Mouse (Mus musculus): ENCODE measurements around the gene Adamts13. TPM values are rescaled to one million over a fixed set of nuclear protein-coding genes. Genes with fewer than 3 reads are reported as not detected.

The Adamts13 gene
- polyA plus RNA-seq, 1 experiment from 2014 or later = not detected

- no peak for ATAC-seq (replicated peaks; ENCODE audit: insufficient number of reproducible peaks, low FRiP score, low TSS enrichment, low read depth)
- 91% methylated on average over 2 of the region's 2 CpGs for WGBS
- peaks cover 7% of the 10 kb centered on the region for H3K36me3 ChIP-seq (replicated peaks; ENCODE audit: control insufficient read depth, insufficient read depth, low read depth, low read length)
- no peaks in the 10 kb centered on the region for H3K9me3 ChIP-seq (replicated peaks; ENCODE audit: control insufficient read depth, low read length)
- H3K27me3 ChIP-seq (ENCODE audit: control insufficient read depth, insufficient read depth, low read length) = no peaks in the 10 kb centered on the region
- no peak overlapping the region for H3K4me3 ChIP-seq (ENCODE audit: low read depth, low read length)
- H3K9ac ChIP-seq (replicated peaks; ENCODE audit: low read length) = no peak overlapping the region
- DNase-seq (ENCODE audit: low spot score) = no peak
- no peak overlapping the region for H3K4me2 ChIP-seq (ENCODE audit: low read depth, low read length)
- no peak overlapping the region for H3K27ac ChIP-seq (replicated peaks; ENCODE audit: low read depth, low read length)
- H3K4me1 ChIP-seq (ENCODE audit: control insufficient read depth, insufficient read depth, low read length) = no peaks in the 10 kb centered on the region
These were observed 15.7 kb upstream of the Adamts13 start for GRCm38 (mm10) chr2:26957488-26957859.

GRCm38 (mm10) chr2:26960756-26961155 lies 12.5 kb upstream of the Adamts13 start:
- 81% methylated on average over 4 of the region's 4 CpGs for WGBS
- Histone ChIP-seq H3K4me1 (ENCODE audit: control insufficient read depth, insufficient read depth, low read length) (no peaks in the 10 kb centered on the region; the same call in 1 of the 2 replicates), H3K27me3 (ENCODE audit: control insufficient read depth, insufficient read depth, low read length) (no peaks in the 10 kb centered on the region), H3K36me3 (replicated peaks; ENCODE audit: control insufficient read depth, insufficient read depth, low read depth, low read length) (peaks cover 5% of the 10 kb centered on the region), H3K4me2 (ENCODE audit: low read depth, low read length) (no peak overlapping the region), H3K27ac (replicated peaks; ENCODE audit: low read depth, low read length) (no peak overlapping the region), H3K9ac (replicated peaks; ENCODE audit: low read length) (no peak overlapping the region), H3K9me3 (replicated peaks; ENCODE audit: control insufficient read depth, low read length) (no peaks in the 10 kb centered on the region), H3K4me3 (ENCODE audit: low read depth, low read length) (no peak overlapping the region)
- no peak for ATAC-seq (replicated peaks; ENCODE audit: insufficient number of reproducible peaks, low FRiP score, low TSS enrichment, low read depth)
- DNase-seq (ENCODE audit: low spot score) = no peak

- ATAC-seq (replicated peaks; ENCODE audit: insufficient number of reproducible peaks, low FRiP score, low TSS enrichment, low read depth) = peak; percentile 94
- Histone ChIP-seq H3K36me3 (replicated peaks; ENCODE audit: control insufficient read depth, insufficient read depth, low read depth, low read length) (no peaks in the 10 kb centered on the region; the same call in 1 of the 2 replicates), H3K4me1 (ENCODE audit: control insufficient read depth, insufficient read depth, low read length) (no peaks in the 10 kb centered on the region; the same call in 1 of the 2 replicates), H3K4me2 (ENCODE audit: low read depth, low read length) (peak within 1 kb of the TSS; percentile 53), H3K27ac (replicated peaks; ENCODE audit: low read depth, low read length) (peak within 1 kb of the TSS; percentile 98), H3K27me3 (ENCODE audit: control insufficient read depth, insufficient read depth, low read length) (no peaks in the 10 kb centered on the region), H3K9ac (replicated peaks; ENCODE audit: low read length) (peak within 1 kb of the TSS; percentile 88), H3K9me3 (replicated peaks; ENCODE audit: control insufficient read depth, low read length) (no peaks in the 10 kb centered on the region), H3K4me3 (ENCODE audit: low read depth, low read length) (peak within 1 kb of the TSS; percentile 80)
- under 1% methylated on average over 50 of the region's 50 CpGs for WGBS
- DNase-seq (ENCODE audit: low spot score) = peak; percentile 96
These were observed 9.1 kb upstream of the Adamts13 start, which contains the start of gene Rexo4 for GRCm38 (mm10) chr2:26963923-26964723. Gene Rexo4 (minus strand): TSS chr2:26964386.

- ATAC-seq (replicated peaks; ENCODE audit: insufficient number of reproducible peaks, low FRiP score, low TSS enrichment, low read depth) = no peak; the same call in 1 of the 2 replicates
- no peaks in the 10 kb centered on the region; the same call in 1 of the 2 replicates for H3K36me3 ChIP-seq (replicated peaks; ENCODE audit: control insufficient read depth, insufficient read depth, low read depth, low read length)
- peak overlapping the region; percentile 80 for H3K4me3 ChIP-seq (ENCODE audit: low read depth, low read length)
- H3K4me1 ChIP-seq (ENCODE audit: control insufficient read depth, insufficient read depth, low read length) = no peaks in the 10 kb centered on the region; the same call in 1 of the 2 replicates
- H3K27me3 ChIP-seq (ENCODE audit: control insufficient read depth, insufficient read depth, low read length) = no peaks in the 10 kb centered on the region
- peak overlapping the region; percentile 53 for H3K4me2 ChIP-seq (ENCODE audit: low read depth, low read length)
- peak overlapping the region; percentile 88 for H3K9ac ChIP-seq (replicated peaks; ENCODE audit: low read length)
- no peak for DNase-seq (ENCODE audit: low spot score)
- peak overlapping the region; percentile 98; the same call in 1 of the 2 replicates for H3K27ac ChIP-seq (replicated peaks; ENCODE audit: low read depth, low read length)
- H3K9me3 ChIP-seq (replicated peaks; ENCODE audit: control insufficient read depth, low read length) = no peaks in the 10 kb centered on the region
- WGBS = 18% methylated on average over 14 of the region's 14 CpGs
These were observed 8.4 kb upstream of the Adamts13 start for GRCm38 (mm10) chr2:26964724-26965370.

GRCm38 (mm10) chr2:26967262-26967661 lies 6.0 kb upstream of the Adamts13 start:
- Histone ChIP-seq H3K36me3 (replicated peaks; ENCODE audit: control insufficient read depth, insufficient read depth, low read depth, low read length) (no peaks in the 10 kb centered on the region), H3K27ac (replicated peaks; ENCODE audit: low read depth, low read length) (no peak overlapping the region), H3K4me3 (ENCODE audit: low read depth, low read length) (no peak overlapping the region), H3K4me1 (ENCODE audit: control insufficient read depth, insufficient read depth, low read length) (no peaks in the 10 kb centered on the region; the same call in 1 of the 2 replicates), H3K4me2 (ENCODE audit: low read depth, low read length) (no peak overlapping the region), H3K27me3 (ENCODE audit: control insufficient read depth, insufficient read depth, low read length) (no peaks in the 10 kb centered on the region), H3K9me3 (replicated peaks; ENCODE audit: control insufficient read depth, low read length) (no peaks in the 10 kb centered on the region), H3K9ac (replicated peaks; ENCODE audit: low read length) (no peak overlapping the region)
- ATAC-seq (replicated peaks; ENCODE audit: insufficient number of reproducible peaks, low FRiP score, low TSS enrichment, low read depth) = no peak
- no peak for DNase-seq (ENCODE audit: low spot score)
- 77% methylated on average over 2 of the region's 2 CpGs for WGBS

- no peaks in the 10 kb centered on the region for H3K27me3 ChIP-seq (ENCODE audit: control insufficient read depth, insufficient read depth, low read length)
- H3K9me3 ChIP-seq (replicated peaks; ENCODE audit: control insufficient read depth, low read length) = no peaks in the 10 kb centered on the region
- no peak for ATAC-seq (replicated peaks; ENCODE audit: insufficient number of reproducible peaks, low FRiP score, low TSS enrichment, low read depth)
- WGBS = 36% methylated on average over 4 of the region's 4 CpGs
- no peak overlapping the region for H3K27ac ChIP-seq (replicated peaks; ENCODE audit: low read depth, low read length)
- H3K36me3 ChIP-seq (replicated peaks; ENCODE audit: control insufficient read depth, insufficient read depth, low read depth, low read length) = no peaks in the 10 kb centered on the region
- no peak overlapping the region for H3K4me2 ChIP-seq (ENCODE audit: low read depth, low read length)
- no peaks in the 10 kb centered on the region for H3K4me1 ChIP-seq (ENCODE audit: control insufficient read depth, insufficient read depth, low read length)
- H3K9ac ChIP-seq (replicated peaks; ENCODE audit: low read length) = no peak overlapping the region
- DNase-seq (ENCODE audit: low spot score) = no peak
- no peak overlapping the region for H3K4me3 ChIP-seq (ENCODE audit: low read depth, low read length)
These were observed 744 bp downstream of the Adamts13 start for GRCm38 (mm10) chr2:26973960-26974359.

GRCm38 (mm10) chr2:26980361-26980760 lies 7.1 kb downstream of the Adamts13 start:
- Histone ChIP-seq H3K4me1 (ENCODE audit: control insufficient read depth, insufficient read depth, low read length) (no peaks in the 10 kb centered on the region), H3K27me3 (ENCODE audit: control insufficient read depth, insufficient read depth, low read length) (no peaks in the 10 kb centered on the region), H3K4me3 (ENCODE audit: low read depth, low read length) (no peak overlapping the region), H3K9me3 (replicated peaks; ENCODE audit: control insufficient read depth, low read length) (no peaks in the 10 kb centered on the region), H3K4me2 (ENCODE audit: low read depth, low read length) (no peak overlapping the region), H3K9ac (replicated peaks; ENCODE audit: low read length) (no peak overlapping the region), H3K36me3 (replicated peaks; ENCODE audit: control insufficient read depth, insufficient read depth, low read depth, low read length) (no peaks in the 10 kb centered on the region), H3K27ac (replicated peaks; ENCODE audit: low read depth, low read length) (no peak overlapping the region)
- no peak for ATAC-seq (replicated peaks; ENCODE audit: insufficient number of reproducible peaks, low FRiP score, low TSS enrichment, low read depth)
- no peak for DNase-seq (ENCODE audit: low spot score)
- WGBS = 54% methylated on average over 1 of the region's 1 CpGs

- Histone ChIP-seq H3K4me3 (ENCODE audit: low read depth, low read length) (no peak overlapping the region), H3K4me2 (ENCODE audit: low read depth, low read length) (no peak overlapping the region), H3K4me1 (ENCODE audit: control insufficient read depth, insufficient read depth, low read length) (no peaks in the 10 kb centered on the region), H3K9me3 (replicated peaks; ENCODE audit: control insufficient read depth, low read length) (no peaks in the 10 kb centered on the region), H3K36me3 (replicated peaks; ENCODE audit: control insufficient read depth, insufficient read depth, low read depth, low read length) (no peaks in the 10 kb centered on the region), H3K27ac (replicated peaks; ENCODE audit: low read depth, low read length) (no peak overlapping the region), H3K27me3 (ENCODE audit: control insufficient read depth, insufficient read depth, low read length) (no peaks in the 10 kb centered on the region), H3K9ac (replicated peaks; ENCODE audit: low read length) (no peak overlapping the region)
- 74% methylated on average over 2 of the region's 2 CpGs for WGBS
- no peak for DNase-seq (ENCODE audit: low spot score)
- ATAC-seq (replicated peaks; ENCODE audit: insufficient number of reproducible peaks, low FRiP score, low TSS enrichment, low read depth) = no peak
These were observed 11.0 kb downstream of the Adamts13 start for GRCm38 (mm10) chr2:26984179-26984578.

Data from embryonic facial prominence, embryonic 11.5 days (tissue).